Mouse (Mus musculus) granulocyte monocyte progenitor cell, adult 5-6 weeks (primary cell): ENCODE results near the gene Siglec1. TPM values are rescaled to one million over a fixed set of nuclear protein-coding genes. Genes with fewer than 3 reads are reported as not detected.
A peak's percentile ranks its signal among the peaks of the same experiment; 100 is the strongest.
"Not testable (repeated sequence)": the region's sequence is repeated elsewhere in the genome, so short reads cannot be mapped to it uniquely, and the experiment has no call there.

Source experiments
- ATAC-seq: replicated peaks from 2 replicates; pipeline ENCODE4 v1.8.0; 2016; ENCODE audit warnings: mild to moderate bottlenecking, moderate TSS enrichment, inconsistent platforms; ENCODE audit not compliant: poor library complexity, severe bottlenecking
- total RNA-seq, 2 experiments: library from RNA; stranded (forward) in 1 of 2; stranded (reverse) in 1 of 2; fragments of 200-712, 200-1000 nt in 1 of 2; fragments of >200 nt in 1 of 2; fragmentation: Nextera tagmentation in 1 of 2; gene quantifications; 2 replicates each; pipeline ENCODE4 v1.2.3; 2014 to 2017

Gene Siglec1
- total RNA-seq, 2 experiments from 2014 or later = not detected

DNA sequence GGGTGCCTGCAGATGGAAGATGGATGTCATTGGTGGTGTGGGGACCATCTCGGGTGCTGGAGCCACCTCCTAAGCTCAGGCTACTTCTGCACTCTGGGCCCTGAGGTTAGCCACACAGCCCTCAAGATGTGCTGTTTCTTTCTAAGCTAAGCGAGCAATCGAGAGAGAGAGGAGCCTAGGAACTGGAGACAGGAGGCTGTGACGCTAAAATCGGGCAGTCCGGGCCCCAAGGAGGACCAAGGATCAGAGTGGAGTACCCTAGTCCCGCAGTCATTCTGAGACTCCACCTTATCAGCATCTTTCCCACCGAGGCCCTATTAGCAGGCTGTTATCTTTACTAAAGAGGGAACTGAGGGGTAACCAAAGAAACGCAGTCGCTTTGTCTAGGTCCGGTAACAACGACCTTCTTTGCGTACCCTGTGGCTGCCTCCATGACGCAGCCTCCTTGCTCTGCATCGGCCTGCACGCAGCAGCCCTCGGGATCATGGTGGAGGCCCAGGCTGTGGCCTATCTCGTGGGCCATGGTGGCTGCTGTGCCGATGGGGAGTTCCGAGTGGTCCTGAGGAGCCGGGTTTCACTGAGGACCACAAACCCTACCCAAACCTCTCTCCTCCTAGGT lies 31.8 kb downstream of the Siglec1 start:
- ATAC-seq = no peak

DNA sequence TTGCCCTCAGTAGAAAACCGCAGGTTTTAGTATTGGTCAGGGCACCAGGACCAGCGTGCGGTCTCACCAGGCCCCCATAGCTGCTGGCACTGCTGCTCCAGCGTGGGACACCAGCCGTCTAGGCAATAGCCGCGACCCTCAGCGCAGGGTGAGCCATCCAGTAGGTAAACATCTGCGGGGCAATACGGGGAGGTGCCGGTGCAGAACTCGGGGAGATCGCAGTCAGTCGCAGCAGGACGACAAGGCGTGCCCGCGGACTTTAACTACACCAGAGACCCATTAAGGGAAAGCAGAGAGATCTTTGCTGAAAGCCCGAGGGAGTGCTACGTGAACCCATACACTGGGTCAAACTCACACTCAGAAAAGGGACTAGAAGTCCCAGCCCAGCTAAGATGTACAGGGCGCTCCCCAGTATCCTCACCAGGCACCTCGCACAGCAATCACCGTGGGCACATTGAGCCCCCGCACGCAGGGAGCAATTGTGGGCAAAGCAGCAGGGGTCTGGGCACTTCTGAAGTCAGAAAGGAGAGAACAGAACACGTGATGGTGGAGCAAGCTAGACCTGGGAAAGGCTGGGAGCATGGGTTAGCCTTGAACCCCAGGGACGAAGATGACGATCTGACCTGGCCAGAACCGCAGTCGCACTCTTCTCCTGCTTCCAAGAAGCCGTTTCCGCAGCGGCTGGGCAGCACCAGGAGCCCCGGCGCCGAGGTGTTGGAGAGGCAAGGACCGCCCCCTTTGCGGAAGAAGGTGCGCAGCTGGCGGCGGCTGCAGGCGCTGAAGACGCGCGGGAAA lies 32.5 kb downstream of the Siglec1 start:
- peak; percentile 23 for ATAC-seq

DNA sequence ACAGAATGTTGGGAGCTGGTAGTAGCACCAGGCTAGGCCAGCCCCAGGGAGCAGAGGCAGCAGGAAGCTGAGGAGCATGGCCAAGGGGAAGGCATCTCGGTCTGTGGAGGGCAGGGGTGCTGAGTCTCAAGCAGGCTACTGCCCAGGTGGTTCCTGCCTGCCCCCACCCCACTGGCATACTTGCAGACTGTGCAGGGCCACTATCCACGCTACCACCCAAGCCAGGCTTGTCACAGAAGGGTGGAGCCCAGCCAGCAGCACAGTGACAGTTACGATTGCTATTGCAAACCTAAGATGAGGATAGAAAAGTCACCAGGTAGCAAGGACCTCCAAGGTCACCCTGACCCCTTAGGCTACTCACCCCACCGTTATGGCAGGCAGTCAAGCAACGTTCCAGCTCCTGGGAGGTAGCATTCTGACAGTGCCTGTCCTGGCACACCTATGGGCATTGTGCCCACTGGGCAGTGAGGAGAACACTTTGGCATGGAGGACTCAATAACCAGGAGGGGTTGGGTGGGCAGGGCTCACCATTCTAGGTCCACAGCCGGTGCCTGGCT lies 33.6 kb downstream of the Siglec1 start:
- ATAC-seq = no peak

DNA sequence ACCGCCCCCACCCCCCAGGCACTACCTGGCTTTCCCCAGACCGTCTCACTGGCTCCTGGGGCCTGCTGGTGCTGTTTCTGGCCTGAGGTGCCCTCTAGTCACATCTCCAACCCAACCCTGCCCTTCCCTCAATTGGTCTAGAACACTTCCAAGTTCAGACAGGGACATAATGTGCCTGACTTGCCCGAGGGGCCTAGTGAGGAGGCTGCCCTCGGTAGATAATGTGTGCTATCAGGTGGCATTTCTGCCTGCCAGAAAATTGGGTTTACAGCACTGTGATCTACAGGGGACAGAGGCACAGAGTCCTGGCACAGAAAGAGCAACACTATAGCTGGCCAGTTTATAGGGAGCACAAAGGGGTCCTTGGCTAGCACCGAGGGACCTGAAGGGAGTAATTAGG lies 34.5 kb downstream of the Siglec1 start:
- no peak for ATAC-seq

DNA sequence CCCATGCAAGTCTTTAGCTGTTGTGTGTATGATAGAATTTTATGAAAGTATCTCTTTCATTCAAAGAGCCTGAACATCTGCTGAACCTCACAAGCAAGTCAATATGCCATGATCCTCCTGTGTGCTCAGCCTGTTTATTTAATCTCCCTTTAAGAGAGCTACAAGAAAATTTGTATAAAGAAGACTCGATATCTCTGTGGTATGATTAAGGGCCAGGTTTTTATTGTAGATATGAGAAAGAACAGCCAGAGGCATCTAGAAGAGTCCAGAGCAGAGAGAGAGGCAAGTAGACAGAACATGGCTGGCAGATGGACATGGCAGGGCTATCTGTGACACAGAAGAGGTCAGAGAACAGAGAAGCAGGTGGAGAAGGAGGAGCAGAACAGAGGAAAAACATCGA lies 40.5 kb downstream of the Siglec1 start:
- no peak for ATAC-seq

DNA sequence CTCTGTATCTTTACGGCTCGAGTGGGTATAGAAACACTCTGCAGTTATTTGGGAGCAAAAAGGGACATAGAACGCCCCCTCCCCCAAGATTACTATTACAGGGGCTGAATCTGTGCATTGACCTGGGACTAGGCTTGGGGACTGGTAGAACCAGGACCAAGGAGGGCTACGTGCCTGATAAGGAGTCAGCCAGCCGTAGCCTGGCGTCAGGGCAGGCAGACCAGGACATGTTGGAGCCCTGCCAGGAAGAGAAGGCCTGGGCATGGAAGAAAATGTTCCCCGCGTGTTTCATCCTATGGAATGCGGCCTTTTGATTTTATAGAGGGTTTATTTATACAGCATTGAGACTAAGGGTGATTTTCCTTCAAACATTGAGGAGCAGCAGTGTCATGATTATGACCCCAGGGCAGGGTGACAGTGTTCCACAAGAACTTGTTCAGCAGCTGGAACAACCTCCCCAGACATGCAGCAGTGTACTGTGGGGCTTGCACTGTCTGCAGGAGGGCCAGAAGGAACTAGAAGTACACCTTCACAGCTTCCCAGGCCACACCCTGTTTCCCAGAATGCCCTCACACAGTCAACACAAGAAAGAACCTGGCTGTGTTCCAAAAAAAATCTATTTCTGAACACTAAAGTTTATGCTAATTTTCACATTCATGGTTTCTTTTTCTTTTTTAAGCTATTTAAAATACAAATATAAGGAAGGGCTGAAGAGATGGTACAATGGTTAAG lies 41.4 kb downstream of the Siglec1 start:
- ATAC-seq = no peak

DNA sequence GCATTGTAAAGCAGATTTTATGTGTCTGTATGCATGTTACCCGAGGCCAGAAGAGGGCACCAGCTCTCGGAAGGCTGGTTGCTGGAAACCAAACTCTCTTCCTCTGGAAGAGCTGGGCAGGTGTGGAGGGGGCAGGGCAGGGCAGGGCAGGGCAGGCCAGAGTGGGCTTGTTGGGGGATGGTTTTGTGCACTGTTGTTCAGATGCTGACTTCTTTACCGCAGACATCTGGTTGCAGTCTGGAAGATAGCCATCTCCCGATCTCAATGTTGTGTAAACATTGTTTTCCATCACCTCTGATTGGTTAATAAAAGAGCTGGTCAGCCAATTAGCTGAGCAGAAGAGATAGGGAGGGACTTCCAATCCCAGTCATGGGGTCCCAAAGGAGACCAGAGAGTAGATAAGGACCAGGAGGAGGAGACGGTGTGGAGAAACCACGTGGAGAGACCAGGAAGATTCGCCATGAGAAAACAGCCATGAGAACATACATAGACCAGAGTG lies 42.2 kb downstream of the Siglec1 start:
- no peak for ATAC-seq

DNA sequence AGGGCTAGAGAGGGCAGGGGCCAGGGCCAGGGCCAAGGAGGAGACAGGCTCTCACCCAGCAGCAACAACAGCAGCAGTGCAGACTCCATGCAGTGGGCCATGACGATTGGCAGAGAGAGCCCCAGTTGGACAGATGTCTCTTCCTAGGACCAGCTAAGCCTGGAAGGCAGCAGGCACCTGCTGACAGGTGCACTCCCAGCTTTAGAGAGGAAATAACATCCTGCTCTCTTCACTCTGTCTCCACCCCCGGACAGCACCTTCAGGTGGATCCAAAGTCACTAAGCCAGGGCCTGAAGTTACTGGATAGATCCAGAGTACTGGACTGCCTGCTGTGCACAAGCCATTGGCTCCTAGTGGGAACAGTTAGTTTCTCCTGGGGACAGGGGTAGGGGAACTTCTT lies 43.6 kb downstream of the Siglec1 start, which contains the start of gene Gfra4:
Gfra4 (minus strand) TSS at position 101 of the 400 bp plus-strand sequence.
- ATAC-seq = no peak

DNA sequence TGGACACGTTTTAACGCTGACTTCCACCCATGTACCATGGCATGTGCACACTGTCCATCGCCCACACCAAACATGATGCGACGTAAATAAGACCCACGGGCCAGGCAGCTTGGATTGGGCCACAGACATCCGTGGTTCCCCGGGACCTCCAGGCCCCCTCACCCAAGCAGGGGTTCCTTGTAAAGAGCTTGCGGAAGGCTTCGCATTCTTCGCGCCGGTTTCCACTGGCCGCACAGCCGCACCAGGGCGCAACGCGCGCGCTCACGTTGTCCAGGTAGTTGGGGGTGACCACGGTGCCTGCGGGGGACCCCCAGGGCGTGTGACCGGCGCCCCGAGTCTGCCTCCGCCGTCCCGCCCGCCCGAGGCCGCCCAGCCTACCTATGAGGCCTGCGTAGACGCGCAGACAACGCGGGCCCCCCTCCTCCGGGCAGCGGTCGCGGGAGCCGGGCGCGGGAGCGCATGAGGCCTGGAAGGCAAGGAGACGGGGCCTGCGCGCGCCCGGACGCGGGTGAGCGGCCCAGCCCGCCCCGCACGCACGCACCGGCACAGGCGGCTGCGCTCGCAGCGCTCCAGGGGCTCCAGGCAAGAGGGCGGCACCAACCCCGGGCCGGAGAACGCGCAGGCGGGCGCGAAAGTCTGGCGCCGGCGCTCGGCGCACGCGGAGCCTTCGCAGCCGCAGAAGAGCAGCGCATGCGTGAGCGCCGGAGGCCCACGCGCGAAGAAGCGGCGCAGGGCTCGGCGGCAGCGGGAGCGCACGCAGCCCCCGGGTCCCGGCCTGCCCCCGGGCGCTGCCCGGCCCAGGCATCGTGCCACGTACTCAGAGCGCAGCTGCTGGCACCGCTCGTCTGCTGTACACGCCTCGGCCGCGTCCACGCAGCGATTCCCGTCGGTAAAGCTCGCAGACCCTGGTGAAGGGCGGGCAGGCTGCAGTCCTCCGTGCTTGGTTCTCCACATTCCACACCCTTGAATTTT lies 45.4 kb downstream of the Siglec1 start:
- no peak for ATAC-seq

DNA sequence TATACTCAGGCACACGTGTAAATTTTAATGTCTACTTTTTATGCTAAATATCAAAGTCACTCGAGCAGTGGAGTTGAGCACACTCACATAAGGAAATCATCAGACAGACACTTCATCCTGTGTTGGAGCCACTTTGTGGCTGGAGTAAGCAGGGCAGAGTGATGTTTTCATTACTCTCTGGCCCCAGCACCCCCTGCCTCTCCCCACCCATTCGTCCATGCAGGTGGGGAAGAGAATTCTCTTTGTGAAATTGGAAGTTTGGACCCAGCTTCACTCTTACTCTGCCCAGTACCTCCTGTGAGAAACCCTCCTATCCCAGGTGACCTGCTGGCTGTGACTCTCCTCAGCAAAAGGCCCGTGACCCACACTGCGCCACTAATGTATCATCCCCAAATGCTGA lies 47.9 kb downstream of the Siglec1 start:
- no peak for ATAC-seq

DNA sequence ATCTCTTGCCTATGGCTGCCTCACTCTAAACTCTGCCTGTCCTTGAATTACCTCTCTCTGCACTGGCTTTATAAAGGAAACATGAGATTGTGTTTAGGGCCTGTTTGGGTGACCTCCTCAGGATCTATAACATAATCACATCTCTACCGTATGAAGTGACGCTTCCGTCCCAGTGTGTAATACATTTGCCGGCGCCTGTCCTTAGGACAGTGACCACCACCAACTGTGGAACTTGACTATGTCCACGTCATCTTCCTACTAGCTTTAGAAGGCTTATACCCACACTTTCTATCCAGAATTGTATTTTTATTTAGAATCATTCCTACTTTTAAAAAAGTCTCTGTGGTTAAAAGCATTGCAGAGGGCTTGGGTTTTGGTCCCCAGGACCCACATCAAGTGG lies 48.4 kb downstream of the Siglec1 start:
- ATAC-seq = no peak

DNA sequence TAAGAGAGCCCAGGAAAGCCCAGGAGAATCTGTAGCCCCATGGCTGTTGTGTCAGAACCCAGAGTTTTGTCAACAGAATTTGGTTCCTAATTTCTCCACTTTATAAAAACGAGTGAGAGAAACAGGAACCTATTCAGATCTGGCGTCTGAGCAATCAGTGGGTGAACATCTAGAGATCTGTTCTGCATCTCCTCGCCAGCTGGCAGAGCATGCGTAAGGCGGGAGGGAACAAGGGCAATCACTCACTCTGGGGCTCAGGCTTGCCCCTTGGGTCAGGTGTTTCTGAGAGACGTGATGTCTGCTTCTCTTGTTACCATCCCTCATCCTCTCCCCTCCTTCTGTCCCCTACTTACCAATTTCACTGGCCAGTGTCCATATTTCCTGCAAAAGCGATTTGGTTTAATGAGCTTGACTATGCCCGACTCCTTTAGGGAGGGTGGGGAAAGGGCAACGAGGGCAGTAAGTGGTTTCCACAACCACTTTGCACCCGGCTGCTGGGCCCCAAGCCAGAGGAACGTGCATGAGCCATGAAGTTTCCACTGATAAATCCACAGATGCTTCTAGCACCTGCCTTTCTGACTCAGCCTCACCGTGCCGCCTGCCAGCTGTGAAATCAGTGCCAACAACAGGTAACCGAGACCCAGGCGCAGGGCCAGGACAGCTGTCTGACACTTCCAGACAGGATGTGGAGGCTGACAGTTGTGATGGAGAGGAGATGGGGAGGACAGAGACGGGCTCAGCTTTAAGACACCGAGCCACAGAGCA lies 49.2 kb downstream of the Siglec1 start:
- peak; percentile 67 for ATAC-seq

DNA sequence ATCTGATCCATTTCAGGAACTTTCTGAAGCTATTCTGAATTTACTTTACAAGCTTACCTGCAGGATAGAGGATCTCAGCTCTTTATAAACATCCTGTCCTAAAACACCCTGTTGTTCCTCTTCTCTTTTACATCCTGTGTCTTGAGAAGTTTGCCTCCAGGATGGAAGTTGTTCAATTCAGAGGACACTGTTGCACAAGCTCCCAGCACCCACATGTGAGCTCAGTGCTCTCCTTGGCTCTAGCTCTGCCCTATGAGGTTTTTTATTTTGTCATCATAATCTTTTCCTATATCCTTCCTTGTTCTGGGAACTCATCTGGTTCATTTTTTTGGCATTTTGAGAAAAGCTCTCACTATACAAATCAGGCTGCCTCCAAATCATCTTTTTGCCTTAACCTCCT lies 49.8 kb downstream of the Siglec1 start:
- peak; percentile 54; the same call in 1 of the 2 replicates for ATAC-seq

DNA sequence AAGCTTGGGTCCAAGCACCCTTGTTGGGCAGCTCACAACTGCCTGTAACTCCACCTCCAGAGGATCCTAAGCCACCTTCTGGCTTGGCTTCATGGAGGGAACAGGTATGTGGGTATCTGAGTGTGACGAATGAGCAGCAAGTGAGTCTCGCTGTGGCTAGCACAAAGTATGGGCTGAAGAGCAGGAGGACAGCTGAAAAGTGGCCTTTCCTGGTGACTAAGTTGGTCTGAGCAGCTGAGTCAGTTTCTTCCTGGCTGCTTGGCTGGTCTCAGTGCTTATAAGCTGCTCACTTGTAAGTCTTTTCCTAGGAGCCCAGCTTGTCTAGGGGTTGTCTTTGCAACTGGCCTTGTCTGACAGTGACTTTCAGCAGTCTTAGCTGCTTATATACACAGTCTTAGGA lies 50.2 kb downstream of the Siglec1 start:
- no peak for ATAC-seq

DNA sequence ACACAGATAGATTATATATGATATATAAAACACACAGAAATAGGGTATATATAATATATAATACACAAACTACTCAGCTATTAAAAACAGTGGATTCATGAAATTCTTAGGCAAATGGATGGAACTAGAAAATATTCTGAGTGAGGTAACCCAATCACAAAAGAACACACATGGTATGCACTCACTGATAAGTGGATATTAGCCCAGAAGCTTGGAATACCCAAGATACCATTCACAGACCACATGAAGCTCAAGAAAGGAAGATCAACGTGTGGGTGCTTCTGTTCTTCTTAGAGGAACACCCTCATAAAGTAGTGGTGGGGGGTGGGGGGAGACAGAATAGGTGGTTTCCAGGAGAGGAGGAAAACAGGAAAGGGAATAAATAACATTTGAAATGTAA lies 55.2 kb downstream of the Siglec1 start:
- not testable (repeated sequence) for ATAC-seq

DNA sequence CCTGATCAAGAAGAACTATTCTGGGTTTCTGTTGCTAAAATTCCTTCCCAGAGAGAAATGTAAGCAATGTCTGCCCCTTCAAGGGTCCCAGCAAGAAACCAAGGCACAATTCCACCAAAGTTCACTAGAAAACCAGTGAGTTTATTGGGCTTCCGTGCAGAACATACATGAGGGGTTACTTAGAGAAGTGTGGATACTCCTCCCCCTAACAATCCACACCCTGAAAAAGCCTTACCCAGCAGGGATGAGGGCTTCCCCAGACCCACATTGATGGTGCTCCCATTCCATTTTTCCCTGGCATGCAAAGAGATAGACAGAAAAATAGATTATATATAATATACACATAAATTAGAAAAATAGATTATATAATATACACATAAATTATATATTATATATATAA lies 55.6 kb downstream of the Siglec1 start:
- no peak for ATAC-seq

DNA sequence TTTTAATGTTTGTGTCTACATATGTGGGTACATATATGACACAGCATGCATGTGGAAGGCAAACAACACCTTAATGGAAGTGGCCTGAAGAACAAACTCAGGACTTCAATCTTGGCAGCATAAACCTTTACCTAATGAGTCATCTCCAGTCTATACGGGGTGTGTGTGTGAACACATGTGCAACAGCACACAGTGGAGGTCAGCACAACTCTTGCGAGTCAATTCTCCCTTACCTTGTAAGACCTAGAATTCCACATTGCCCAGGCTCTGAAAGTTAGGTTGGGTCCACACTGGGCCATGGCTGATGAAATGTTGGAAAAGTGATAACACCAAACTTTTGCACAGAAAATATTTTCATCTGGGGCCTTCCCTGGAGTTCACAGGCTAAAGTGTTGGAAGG lies 56.0 kb downstream of the Siglec1 start:
- no peak for ATAC-seq

DNA sequence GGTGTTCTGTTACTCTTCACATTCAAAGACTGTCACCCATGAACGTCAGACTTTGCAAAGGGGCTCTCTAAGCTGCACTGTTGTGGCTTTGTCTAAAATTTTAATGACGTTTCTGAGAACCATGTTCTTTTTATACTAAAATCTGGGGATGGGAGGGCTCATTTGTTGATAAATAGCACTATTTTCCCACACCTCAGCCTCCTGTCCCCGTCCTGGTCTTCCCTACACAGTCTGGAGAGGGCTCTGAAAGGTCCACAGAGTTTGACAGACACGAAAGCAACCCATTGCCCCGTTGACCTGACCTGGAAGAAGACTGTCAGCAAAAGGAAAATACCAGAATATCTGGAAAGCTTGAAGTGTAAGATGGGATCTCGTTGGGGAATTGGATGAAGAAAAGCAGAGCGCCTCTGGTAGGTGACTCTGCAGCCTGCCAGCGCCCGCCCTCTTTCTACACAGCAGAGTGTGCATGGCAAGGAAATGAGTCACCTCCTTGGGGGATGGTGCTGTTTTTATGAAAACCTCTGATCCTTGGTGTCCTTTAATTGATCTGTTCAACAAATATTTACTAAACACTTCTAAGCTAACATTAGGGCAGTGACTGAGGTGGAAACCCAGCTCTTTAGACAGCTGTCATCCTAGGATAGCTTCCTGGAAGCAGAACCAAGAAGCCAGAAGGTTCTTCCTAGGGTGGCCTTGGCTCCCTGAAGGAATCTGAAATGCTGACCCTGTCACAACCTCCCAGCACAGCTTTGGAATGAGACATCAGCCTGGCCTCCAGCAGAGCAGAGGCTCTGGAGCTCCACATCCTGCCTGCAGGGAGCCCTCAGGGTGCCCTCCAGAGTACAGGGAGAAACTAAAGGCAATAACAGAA lies 57.3 kb downstream of the Siglec1 start:
- no peak for ATAC-seq
